Mouse (Mus musculus) forebrain, embryonic 12.5 days (tissue): ENCODE measurements around the gene Lmo1. TPM values are rescaled to one million over a fixed set of nuclear protein-coding genes. Genes with fewer than 3 reads are reported as not detected.
"Not testable (repeated sequence)": the region's sequence is repeated elsewhere in the genome, so short reads cannot be mapped to it uniquely, and the experiment has no call there.

Experiments used
- ATAC-seq: fragments of 200-750 bp; cut with Nextera tagmentation; 2 replicates; pipeline ENCODE4 v1.8.0; 2017; ENCODE audit warnings: moderate TSS enrichment; ENCODE audit not compliant: low FRiP score
- H3K27ac ChIP-seq: fragments of 300-500 bp; sonication (generic); 2 replicates; pipeline ENCODE4 v1.5.1; 2016; ENCODE audit warnings: mild to moderate bottlenecking
- H3K27me3 ChIP-seq: fragments of 300-500 bp; sonication (generic); 2 replicates; pipeline ENCODE4 v1.6.1; 2016; ENCODE audit warnings: mild to moderate bottlenecking
- H3K36me3 ChIP-seq: fragments of 300-500 bp; sonication (generic); replicated peaks from 2 replicates; pipeline ENCODE4 v1.6.1; 2016; ENCODE audit warnings: mild to moderate bottlenecking
- H3K4me1 ChIP-seq: fragments of 300-500 bp; sonication (generic); 2 replicates; pipeline ENCODE4 v1.6.1; 2016
- H3K4me2 ChIP-seq: fragments of 300-500 bp; sonication (generic); 2 replicates; pipeline ENCODE4 v1.6.1; 2016; ENCODE audit warnings: mild to moderate bottlenecking, moderate library complexity
- H3K4me3 ChIP-seq: fragments of 300-500 bp; sonication (generic); replicated peaks from 2 replicates; pipeline ENCODE4 v1.5.1; 2016; ENCODE audit warnings: mild to moderate bottlenecking
- H3K9ac ChIP-seq: fragments of 300-500 bp; sonication (generic); 2 replicates; pipeline ENCODE4 v1.6.1; 2016; ENCODE audit warnings: mild to moderate bottlenecking
- H3K9me3 ChIP-seq: fragments of 300-500 bp; sonication (generic); 2 replicates; pipeline ENCODE4 v1.6.1; 2016
- WGBS: fragments of 180-500 bp; shearing (Covaris S2); methylation state at CpG from one replicate; pipeline ENCODE4 v1.1.7; 2016; 5-methylcytosine and 5-hydroxymethylcytosine counted together
- polyA plus RNA-seq: library from polyadenylated mRNA; unstranded; fragments of >200 nt; fragmentation: Nextera tagmentation; extraction: Ambion mirVana; gene quantifications from 2 replicates; pipeline ENCODE4 v1.2.1, GENCODE M21; 2016

Gene Lmo1
- polyA plus RNA-seq, 1 experiment from 2014 or later = 119 TPM

GRCm38 (mm10) chr7:109137441-109137840, 37.6 kb downstream of the Lmo1 start:
- Histone ChIP-seq H3K4me3 (no peak overlapping the region), H3K27ac (no peak overlapping the region), H3K9me3 (no peaks in the 10 kb centered on the region), H3K4me1 (peaks cover 20% of the 10 kb centered on the region), H3K27me3 (peaks cover 46% of the 10 kb centered on the region), H3K36me3 (peaks cover 36% of the 10 kb centered on the region), H3K9ac (no peak overlapping the region), H3K4me2 (no peak overlapping the region)
- ATAC-seq = no peak
- 91% methylated on average over 8 of the region's 8 CpGs for WGBS

- H3K4me1 ChIP-seq = peaks cover 6% of the 10 kb centered on the region
- peaks cover 14% of the 10 kb centered on the region; the same call in 1 of the 2 replicates for H3K36me3 ChIP-seq
- no peak overlapping the region for H3K9ac ChIP-seq
- ATAC-seq = no peak
- H3K4me2 ChIP-seq = no peak overlapping the region
- 73% methylated on average over 2 of the region's 2 CpGs for WGBS
- no peak overlapping the region for H3K27ac ChIP-seq
- H3K27me3 ChIP-seq = peaks cover 43% of the 10 kb centered on the region
- no peak overlapping the region for H3K4me3 ChIP-seq
- H3K9me3 ChIP-seq = no peaks in the 10 kb centered on the region
These were observed 43.4 kb downstream of the Lmo1 start for GRCm38 (mm10) chr7:109131565-109131964.

- Histone ChIP-seq H3K9me3 (no peaks in the 10 kb centered on the region), H3K27me3 (peaks cover 39% of the 10 kb centered on the region), H3K4me3 (no peak overlapping the region), H3K9ac (no peak overlapping the region), H3K4me1 (peaks cover 6% of the 10 kb centered on the region), H3K36me3 (peaks cover 14% of the 10 kb centered on the region; the same call in 1 of the 2 replicates), H3K4me2 (no peak overlapping the region), H3K27ac (no peak overlapping the region)
- 53% methylated on average over 5 of the region's 5 CpGs for WGBS
- ATAC-seq = peak; percentile 81
These were observed 44.9 kb downstream of the Lmo1 start for GRCm38 (mm10) chr7:109129946-109130686.

- Histone ChIP-seq H3K9me3 (no peaks in the 10 kb centered on the region), H3K27ac (no peak overlapping the region), H3K4me2 (no peak overlapping the region), H3K4me1 (peaks cover 6% of the 10 kb centered on the region), H3K4me3 (no peak overlapping the region), H3K9ac (no peak overlapping the region), H3K27me3 (peaks cover 39% of the 10 kb centered on the region), H3K36me3 (peaks cover 10% of the 10 kb centered on the region; the same call in 1 of the 2 replicates)
- ATAC-seq = no peak
These were observed 45.6 kb downstream of the Lmo1 start for GRCm38 (mm10) chr7:109129442-109129841.

GRCm38 (mm10) chr7:109115929-109116328, 59.1 kb downstream of the Lmo1 start:
- no peaks in the 10 kb centered on the region for H3K36me3 ChIP-seq
- H3K4me3 ChIP-seq = no peak overlapping the region
- WGBS = 25% methylated on average over 4 of the region's 4 CpGs
- H3K9me3 ChIP-seq = no peaks in the 10 kb centered on the region
- peak overlapping the region; percentile 19; the same call in 1 of the 2 replicates for H3K4me2 ChIP-seq
- peaks cover 31% of the 10 kb centered on the region for H3K27me3 ChIP-seq
- H3K27ac ChIP-seq = peak overlapping the region; percentile 87
- peak; percentile 59 for ATAC-seq
- no peak overlapping the region for H3K9ac ChIP-seq
- H3K4me1 ChIP-seq = peaks cover 30% of the 10 kb centered on the region

GRCm38 (mm10) chr7:109115488-109115887, 59.5 kb downstream of the Lmo1 start:
- 20% methylated on average over 1 of the region's 4 CpGs for whole genome bisulfite sequencing
- not testable (repeated sequence) for H3K4me3 ChIP-seq, H3K9ac ChIP-seq, H3K36me3 ChIP-seq, H3K9me3 ChIP-seq
- H3K27me3 ChIP-seq = peaks cover 31% of the 10 kb centered on the region
- H3K27ac ChIP-seq = peak overlapping the region; percentile 87
- H3K4me1 ChIP-seq = peaks cover 34% of the 10 kb centered on the region
- 0 out of 2 replicates have a peak overlapping the region, but pooled peaks have one; percentile 19 for H3K4me2 ChIP-seq
- peak; percentile 90 for ATAC-seq

GRCm38 (mm10) chr7:109114950-109115349, 60.1 kb downstream of the Lmo1 start:
- Histone ChIP-seq H3K36me3 (no peaks in the 10 kb centered on the region), H3K27ac (peak overlapping the region; percentile 75), H3K4me3 (no peak overlapping the region), H3K9me3 (no peaks in the 10 kb centered on the region), H3K4me2 (no peak overlapping the region), H3K9ac (no peak overlapping the region), H3K4me1 (peaks cover 39% of the 10 kb centered on the region), H3K27me3 (peaks cover 31% of the 10 kb centered on the region)
- peak; percentile 83 for ATAC-seq
- 15% methylated on average over 10 of the region's 10 CpGs for WGBS

- no peak overlapping the region for H3K4me2 ChIP-seq
- no peak overlapping the region for H3K4me3 ChIP-seq
- H3K9ac ChIP-seq = no peak overlapping the region
- H3K9me3 ChIP-seq = no peaks in the 10 kb centered on the region
- H3K4me1 ChIP-seq = peaks cover 36% of the 10 kb centered on the region
- H3K27ac ChIP-seq = peak overlapping the region; percentile 58; the same call in 1 of the 2 replicates
- peaks cover 47% of the 10 kb centered on the region for H3K27me3 ChIP-seq
- H3K36me3 ChIP-seq = no peaks in the 10 kb centered on the region
- peak; percentile 30; the same call in 1 of the 2 replicates for ATAC-seq
- 34% methylated on average over 5 of the region's 5 CpGs for WGBS
These were observed 64.0 kb downstream of the Lmo1 start for GRCm38 (mm10) chr7:109111000-109111399.

- peaks cover 34% of the 10 kb centered on the region for H3K27me3 ChIP-seq
- no peak overlapping the region for H3K9ac ChIP-seq
- no peaks in the 10 kb centered on the region for H3K9me3 ChIP-seq
- no peak for ATAC-seq
- no peak overlapping the region for H3K27ac ChIP-seq
- 0 out of 2 replicates have a peak, but pooled peaks cover 3% of the 10 kb centered on the region for H3K4me1 ChIP-seq
- no peak overlapping the region for H3K4me2 ChIP-seq
- no peaks in the 10 kb centered on the region for H3K36me3 ChIP-seq
- 82% methylated on average over 1 of the region's 1 CpGs for WGBS
- no peak overlapping the region for H3K4me3 ChIP-seq
These were observed 70.1 kb downstream of the Lmo1 start for GRCm38 (mm10) chr7:109104894-109105293.

- H3K36me3 ChIP-seq = no peaks in the 10 kb centered on the region
- no peaks in the 10 kb centered on the region for H3K9me3 ChIP-seq
- peaks cover 25% of the 10 kb centered on the region; the same call in 1 of the 2 replicates for H3K27me3 ChIP-seq
- no peaks in the 10 kb centered on the region for H3K4me1 ChIP-seq
- WGBS = 93% methylated on average over 3 of the region's 3 CpGs
- H3K27ac ChIP-seq = no peak overlapping the region
- no peak for ATAC-seq
- no peak overlapping the region for H3K4me2 ChIP-seq
- H3K4me3 ChIP-seq = no peak overlapping the region
- no peak overlapping the region for H3K9ac ChIP-seq
These were observed 73.8 kb downstream of the Lmo1 start for GRCm38 (mm10) chr7:109101167-109101566.

- H3K4me2 ChIP-seq = no peak overlapping the region
- no peaks in the 10 kb centered on the region for H3K4me1 ChIP-seq
- H3K27me3 ChIP-seq = peaks cover 21% of the 10 kb centered on the region; the same call in 1 of the 2 replicates
- no peak overlapping the region for H3K9ac ChIP-seq
- no peaks in the 10 kb centered on the region for H3K9me3 ChIP-seq
- ATAC-seq = peak; percentile 69
- H3K4me3 ChIP-seq = no peak overlapping the region
- H3K36me3 ChIP-seq = no peaks in the 10 kb centered on the region
- 23% methylated on average over 6 of the region's 6 CpGs for WGBS
- no peak overlapping the region for H3K27ac ChIP-seq
These were observed 76.6 kb downstream of the Lmo1 start for GRCm38 (mm10) chr7:109098145-109099018.

GRCm38 (mm10) chr7:109097203-109097602, 77.8 kb downstream of the Lmo1 start:
- H3K4me1 ChIP-seq = no peaks in the 10 kb centered on the region
- H3K27me3 ChIP-seq = peaks cover 21% of the 10 kb centered on the region; the same call in 1 of the 2 replicates
- H3K36me3 ChIP-seq = no peaks in the 10 kb centered on the region
- no peak overlapping the region for H3K27ac ChIP-seq
- 82% methylated on average over 7 of the region's 7 CpGs for WGBS
- H3K9me3 ChIP-seq = no peaks in the 10 kb centered on the region
- no peak overlapping the region for H3K9ac ChIP-seq
- no peak overlapping the region for H3K4me3 ChIP-seq
- no peak overlapping the region for H3K4me2 ChIP-seq
- no peak for ATAC-seq
